Mouse (Mus musculus) small intestine, adult 2 months (tissue): ENCODE measurements at regions not wholly inside any gene's neighbourhood (a gene's known extent, or its start where the extent isn't known, plus 50 kb on each side); places are given as distances from the start of the nearest gene placed in this dataset.
"Not testable (repeated sequence)": the region's sequence is repeated elsewhere in the genome, so short reads cannot be mapped to it uniquely, and the experiment has no call there.

Experiments used
- H3K27ac ChIP-seq: fragments of 200-500 bp; 2 replicates; pipeline ENCODE4 v1.5.1; 2012; ENCODE audit warnings: low read depth, low read length, control low read depth, inconsistent platforms; ENCODE audit not compliant: insufficient read depth
- H3K27me3 ChIP-seq: fragments of 200-500 bp; 2 replicates; pipeline ENCODE4 v1.6.1; 2012; ENCODE audit warnings: mild to moderate bottlenecking, moderate library complexity, low read length, inconsistent platforms; ENCODE audit not compliant: control insufficient read depth, insufficient read depth
- H3K36me3 ChIP-seq: fragments of 200-500 bp; 2 replicates; pipeline ENCODE4 v1.6.1; 2012; ENCODE audit warnings: mild to moderate bottlenecking, low read length, control low read depth, inconsistent platforms; ENCODE audit not compliant: control insufficient read depth, insufficient read depth
- H3K4me1 ChIP-seq: fragments of 200-500 bp; 2 replicates; pipeline ENCODE4 v1.6.1; 2012; ENCODE audit warnings: low read length, inconsistent platforms, mixed read lengths; ENCODE audit not compliant: control insufficient read depth, insufficient read depth, insufficient read length
- H3K4me3 ChIP-seq: fragments of 200-500 bp; 2 replicates; pipeline ENCODE4 v1.5.1; 2012; ENCODE audit warnings: low read depth, mild to moderate bottlenecking, control low read depth, inconsistent platforms, low read length, moderate library complexity
- CTCF ChIP-seq: fragments of 200-500 bp; IDR thresholded peaks from 2 replicates; pipeline ENCODE4 v1.5.1; 2012; ENCODE audit warnings: low read depth, mild to moderate bottlenecking, control low read depth, inconsistent platforms, low read length, moderate library complexity, mixed read lengths; ENCODE audit not compliant: insufficient replicate concordance, insufficient read length; ENCODE audit errors: extremely low read depth
- POLR2A ChIP-seq: fragments of 200-500 bp; IDR thresholded peaks from 2 replicates; pipeline ENCODE4 v1.6.1; 2012; ENCODE audit warnings: low read depth, mild to moderate bottlenecking, control low read depth, inconsistent platforms, low read length, moderate library complexity
- WGBS: fragments of 180-500 bp; shearing (Covaris S2); methylation state at CpG from one replicate; pipeline ENCODE4 v1.1.7; 2018; 5-methylcytosine and 5-hydroxymethylcytosine counted together

- Histone ChIP-seq H3K36me3 (no peaks in the 10 kb centered on the region), H3K27ac (no peak overlapping the region), H3K4me1 (no peaks in the 10 kb centered on the region), H3K27me3 (no peaks in the 10 kb centered on the region), H3K4me3 (no peak overlapping the region)
- 88% methylated on average over 4 of the region's 4 CpGs for WGBS
- TF ChIP-seq POLR2A (no peak), CTCF (no peak)
Observed at GRCm38 (mm10) chr6:3319378-3319777, 80.0 kb downstream of the Samd9l start.

- peak overlapping the region; percentile 26; the same call in 1 of the 2 replicates for H3K4me3 ChIP-seq
- H3K27ac ChIP-seq, H3K36me3 ChIP-seq, H3K27me3 ChIP-seq, H3K4me1 ChIP-seq: not testable (repeated sequence)
- WGBS, result 4% methylated on average over 11 of the region's 11 CpGs
Observed at GRCm38 (mm10) chr6:3307598-3308220, 91.7 kb downstream of the Samd9l start.

- not testable (repeated sequence) for H3K4me1 ChIP-seq, H3K36me3 ChIP-seq, H3K27ac ChIP-seq, H3K4me3 ChIP-seq, H3K27me3 ChIP-seq
- WGBS, result 40% methylated on average over 10 of the region's 10 CpGs
Observed at GRCm38 (mm10) chr6:3304881-3305620, 94.3 kb downstream of the Samd9l start.

GRCm38 (mm10) chr6:3293316-3293715 is 106.1 kb downstream of the Samd9l start:
- WGBS, result 61% methylated on average over 8 of the region's 8 CpGs
- not testable (repeated sequence) for H3K4me3 ChIP-seq, H3K27me3 ChIP-seq, H3K36me3 ChIP-seq, H3K27ac ChIP-seq, H3K4me1 ChIP-seq

- not testable (repeated sequence) for H3K4me1 ChIP-seq, H3K36me3 ChIP-seq, H3K27me3 ChIP-seq, H3K4me3 ChIP-seq, H3K27ac ChIP-seq
- WGBS, result 96% methylated on average over 6 of the region's 6 CpGs
Observed at GRCm38 (mm10) chr6:3291983-3292382, 107.4 kb downstream of the Samd9l start.

- H3K4me3 ChIP-seq, H3K27ac ChIP-seq, H3K4me1 ChIP-seq, H3K27me3 ChIP-seq, H3K36me3 ChIP-seq: not testable (repeated sequence)
- WGBS, result 79% methylated on average over 4 of the region's 4 CpGs
Observed at GRCm38 (mm10) chr6:3268726-3269125, 130.6 kb downstream of the Samd9l start.

GRCm38 (mm10) chr6:3265477-3265876 is 133.9 kb downstream of the Samd9l start:
- H3K27ac ChIP-seq, H3K4me3 ChIP-seq, H3K27me3 ChIP-seq, H3K36me3 ChIP-seq, H3K4me1 ChIP-seq: not testable (repeated sequence)
- 26% methylated on average over 1 of the region's 1 CpGs for WGBS
